Mouse (Mus musculus) stomach, postnatal 0 days (tissue): Measurements from ENCODE around the gene Zfhx3.

Experiments used
- CTCF ChIP-seq: IDR thresholded peaks from 2 replicates; pipeline ENCODE4 v1.5.1; 2016; ENCODE audit warnings: antibody characterized with exemption, low read depth, mild to moderate bottlenecking, moderate library complexity
- EP300 ChIP-seq: optimal IDR thresholded peaks from 2 replicates; pipeline ENCODE3; 2016; ENCODE audit warnings: antibody characterized with exemption

- TF ChIP-seq CTCF, result no peak
- TF ChIP-seq EP300, result no peak
Observed at GRCm38 (mm10) chr8:108043618-108044017, 101.2 kb downstream of the Zfhx3 start.
